Mouse (Mus musculus): ENCODE measurements around the gene Vdac1.

DNA sequence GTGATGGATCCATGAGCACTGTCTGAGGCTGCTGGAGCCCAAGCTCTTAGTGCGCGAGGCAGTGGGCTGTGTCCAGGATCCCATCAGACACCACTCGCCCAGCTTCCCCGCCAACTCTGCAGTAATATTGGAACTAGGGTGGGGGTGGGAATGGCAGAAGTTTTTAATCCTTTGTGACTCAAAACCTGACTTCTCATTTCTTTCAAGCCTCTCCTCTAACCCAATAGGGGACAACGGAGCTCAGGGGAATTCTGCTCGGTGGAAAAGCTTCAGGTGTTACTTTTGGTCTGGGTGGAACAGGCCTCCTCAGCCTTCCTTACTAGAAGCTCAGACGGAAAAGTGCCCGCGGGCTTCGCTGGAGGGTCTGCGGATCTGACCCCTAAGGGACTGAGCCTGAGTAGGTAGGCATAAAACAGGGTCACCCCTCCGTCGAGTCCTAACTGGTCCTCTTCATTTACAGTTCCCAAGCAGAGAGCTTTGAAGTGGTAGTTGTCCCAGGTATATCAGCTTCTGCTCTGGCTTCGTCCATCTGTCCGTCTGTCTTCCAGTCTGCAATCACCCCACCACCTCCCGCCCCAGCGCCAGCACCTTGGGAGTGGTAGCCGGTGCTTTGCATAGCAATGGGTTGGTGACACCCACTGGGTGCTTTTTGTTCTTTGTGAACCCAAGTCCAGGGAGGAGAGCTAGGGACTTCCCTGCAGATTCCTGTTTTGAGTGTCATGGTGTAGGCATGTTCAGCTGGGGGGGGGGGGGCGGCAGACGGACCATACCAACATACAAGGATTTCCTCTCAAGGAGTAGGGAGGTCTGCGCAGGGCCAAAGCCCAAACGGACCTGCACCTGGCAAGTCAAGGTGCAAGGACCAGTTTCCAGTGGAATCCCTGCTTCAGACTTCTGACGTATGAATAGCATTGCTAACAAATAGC lies 36.0 kb upstream of the Vdac1 start:
- TF ChIP-seq POLR2A (IDR thresholded peaks at IDR 0.05; ENCODE audit: low read depth, low read length), result no peak
- TF ChIP-seq CTCF (IDR thresholded peaks at IDR 0.05; ENCODE audit: borderline replicate concordance, insufficient read depth, low read length), result no peak

All from embryonic fibroblast, embryonic 13.5 days (primary cell).